Comparison of ENCODE assay signal across 8 mouse cellular contexts in the genomic region with DNA sequence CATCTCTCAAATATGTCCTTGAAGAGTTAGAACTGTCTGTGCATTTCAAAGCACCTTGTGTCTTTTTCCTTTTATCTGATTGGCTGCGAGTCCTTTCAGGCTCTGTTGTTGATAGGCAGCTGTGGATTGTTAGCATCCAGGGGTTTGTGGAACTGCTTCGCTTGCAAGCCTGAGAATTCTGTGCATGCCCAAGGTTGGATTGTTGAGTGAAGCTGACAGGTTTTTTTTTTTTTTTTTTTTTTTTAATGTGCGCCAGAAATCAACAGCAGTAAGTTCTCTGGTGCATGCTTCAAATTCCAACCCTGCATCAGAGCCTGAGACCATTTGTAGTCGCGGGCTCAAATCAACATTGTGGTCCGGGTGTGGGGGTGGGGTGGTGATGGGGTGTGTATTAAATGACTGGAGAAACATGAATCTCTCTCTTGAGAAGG.
DNase-seq lines count a peak whose midpoint lies in the region; ATAC-seq lines count a peak whose summit lies in the region.

No protein-coding gene starts in this region.

- H3K9ac ChIP-seq in limb, embryonic 13.5 days = no peak overlapping the region
- H3K9ac ChIP-seq in neural tube, embryonic 14.5 days (replicated peaks; ENCODE audit: low read depth, low read length) = no peak overlapping the region

- peak; percentile 15 for DNase-seq in heart, adult 8-10 months (ENCODE audit: low spot score)
- DNase-seq in heart, adult 9 months (ENCODE audit: low spot score in 2 of 2) = no peak
- DNase-seq in heart, postnatal 4 days = peak; percentile 43
- no peak for DNase-seq in thymus, postnatal 14 days
- no peak for DNase-seq in right cerebral cortex, postnatal 4 days

- no peak overlapping the region for H3K27ac ChIP-seq in limb, embryonic 13.5 days
- H3K27ac ChIP-seq in neural tube, embryonic 14.5 days (ENCODE audit: low read depth, low read length) = no peak overlapping the region

- ATAC-seq in limb, embryonic 13.5 days (ENCODE audit: low FRiP score, low read depth) = peak; percentile 52
- ATAC-seq in neural tube, embryonic 14.5 days (ENCODE audit: low read depth) = peak; percentile 42; the same call in 1 of the 2 replicates
- no peak for ATAC-seq in activated CD4-positive, CD25-positive, alpha-beta regulatory T cell, adult 4 months

- H3K4me3 ChIP-seq in limb, embryonic 13.5 days = peak overlapping the region; percentile 46; the same call in 1 of the 2 replicates
- H3K4me3 ChIP-seq in neural tube, embryonic 14.5 days (ENCODE audit: low read depth, low read length) = no peak overlapping the region

- H3K27me3 ChIP-seq in limb, embryonic 13.5 days = no peaks in the 10 kb centered on the region
- no peaks in the 10 kb centered on the region for H3K27me3 ChIP-seq in neural tube, embryonic 14.5 days (ENCODE audit: control insufficient read depth, insufficient read depth, low read length)

- H3K4me2 ChIP-seq in limb, embryonic 13.5 days (replicated peaks) = peak overlapping the region; percentile 77
- peak overlapping the region; percentile 61; the same call in 1 of the 2 replicates for H3K4me2 ChIP-seq in neural tube, embryonic 14.5 days (ENCODE audit: low read depth, low read length)

- no peaks in the 10 kb centered on the region for H3K9me3 ChIP-seq in limb, embryonic 13.5 days
- no peaks in the 10 kb centered on the region for H3K9me3 ChIP-seq in neural tube, embryonic 14.5 days (ENCODE audit: control insufficient read depth, low read length)

- peaks cover 17% of the 10 kb centered on the region; the same call in 1 of the 2 replicates for H3K4me1 ChIP-seq in limb, embryonic 13.5 days
- H3K4me1 ChIP-seq in neural tube, embryonic 14.5 days (ENCODE audit: control insufficient read depth, insufficient read depth, low read length) = no peaks in the 10 kb centered on the region

- 22% methylated on average over 6 of the region's 6 CpGs for WGBS in limb, embryonic 13.5 days
- WGBS in neural tube, embryonic 14.5 days = 35% methylated on average over 6 of the region's 6 CpGs

- no peaks in the 10 kb centered on the region for H3K36me3 ChIP-seq in limb, embryonic 13.5 days
- H3K36me3 ChIP-seq in neural tube, embryonic 14.5 days (ENCODE audit: control insufficient read depth, insufficient read depth, low read length) = no peaks in the 10 kb centered on the region

Comparison
In these comparisons a context has a peak if more than half of its experiments do, and no peak if none do; other contexts are left out.
1. DNase-seq: peak in heart, adult 8-10 months (single experiment) and heart, postnatal 4 days (single experiment); none in heart, adult 9 months (0 of 2), thymus, postnatal 14 days (single experiment) and right cerebral cortex, postnatal 4 days (single experiment).